Mouse (Mus musculus): ENCODE results near the gene Prss34. TPM values are rescaled to one million over a fixed set of nuclear protein-coding genes. Genes with fewer than 3 reads are reported as not detected.

Prss34 gene
- total and polyA plus RNA-seq, 2 experiments from 2014 or later: not detected

DNA sequence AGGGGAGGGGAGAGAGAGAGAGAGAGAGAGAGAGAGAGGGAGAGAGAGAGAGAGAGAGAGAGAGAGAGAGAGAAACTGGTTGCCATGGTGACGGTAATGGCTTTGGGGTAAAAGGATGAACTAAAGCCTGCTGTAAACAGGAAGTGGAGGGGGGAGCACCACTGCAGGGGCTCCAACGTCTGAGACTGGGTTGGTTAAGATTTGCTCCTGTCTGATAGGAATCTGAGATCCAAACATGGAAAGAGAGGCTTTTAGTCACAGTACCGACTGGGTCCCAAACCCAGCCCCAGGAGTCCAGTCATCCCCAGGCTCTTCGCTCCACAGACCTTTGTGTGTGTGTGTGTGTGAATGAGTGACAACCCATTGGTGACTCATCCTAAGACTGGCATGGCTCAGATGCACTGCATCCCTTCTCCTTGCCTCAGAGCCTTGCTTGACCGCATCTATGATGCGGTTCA is 40.4 kb upstream of the Prss34 start:
- Histone ChIP-seq H3K9me3 (ENCODE audit: low read length) (no peaks in the 10 kb centered on the region), H3K4me2 (ENCODE audit: low read depth, low read length, poor library complexity, severe bottlenecking) (no peak overlapping the region), H3K9ac (replicated peaks; ENCODE audit: low read length, poor library complexity, severe bottlenecking) (0 out of 2 replicates have a peak overlapping the region, but pooled peaks have one; percentile 36), H3K27ac (ENCODE audit: low read depth, low read length) (no peak overlapping the region), H3K27me3 (ENCODE audit: insufficient read depth, low read length) (no peaks in the 10 kb centered on the region), H3K36me3 (ENCODE audit: insufficient read depth, low read length) (peaks cover 6% of the 10 kb centered on the region), H3K4me1 (ENCODE audit: insufficient read depth, low read length) (peaks cover 25% of the 10 kb centered on the region; the same call in 1 of the 2 replicates), H3K4me3 (ENCODE audit: low read depth, low read length) (no peak overlapping the region)
- DNase-seq (ENCODE audit: low spot score) (no peak), ATAC-seq (ENCODE audit: low FRiP score) (no peak)
- WGBS: 43% methylated on average over 6 of the region's 6 CpGs
- no peak for TF ChIP-seq CTCF (IDR thresholded peaks at IDR 0.05)

DNA sequence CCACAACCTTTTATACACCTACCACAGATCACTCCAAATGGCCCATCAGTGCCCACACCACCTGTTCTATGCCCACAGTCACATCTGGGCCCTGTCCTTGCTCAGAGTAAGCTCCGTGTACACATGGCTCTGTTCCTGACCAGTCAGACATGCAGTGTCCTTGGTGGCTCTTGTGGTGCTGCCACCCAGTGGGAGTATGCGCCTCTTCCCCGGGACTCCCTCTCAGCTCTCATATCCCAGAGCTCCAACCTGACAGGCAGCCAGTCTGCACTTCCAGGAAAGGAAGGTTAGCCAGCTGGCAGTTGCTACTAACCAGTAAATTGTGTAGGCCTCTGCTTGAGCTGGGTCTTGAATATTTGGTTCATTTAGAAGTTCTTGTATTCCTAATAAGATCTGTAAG is 33.7 kb upstream of the Prss34 start:
- Histone ChIP-seq H3K36me3 (ENCODE audit: insufficient read depth, low read length) (peaks cover 61% of the 10 kb centered on the region), H3K9ac (replicated peaks; ENCODE audit: low read length, poor library complexity, severe bottlenecking) (no peak overlapping the region), H3K4me3 (ENCODE audit: low read depth, low read length) (no peak overlapping the region), H3K4me2 (ENCODE audit: low read depth, low read length, poor library complexity, severe bottlenecking) (no peak overlapping the region), H3K9me3 (ENCODE audit: low read length) (no peaks in the 10 kb centered on the region), H3K4me1 (ENCODE audit: insufficient read depth, low read length) (no peaks in the 10 kb centered on the region), H3K27me3 (ENCODE audit: insufficient read depth, low read length) (no peaks in the 10 kb centered on the region), H3K27ac (ENCODE audit: low read depth, low read length) (no peak overlapping the region)
- no peak for ATAC-seq (ENCODE audit: low FRiP score)
- no peak for DNase-seq (ENCODE audit: low spot score)
- TF ChIP-seq CTCF (IDR thresholded peaks at IDR 0.05): peak; percentile 62
- 63% methylated on average over 3 of the region's 3 CpGs for WGBS

DNA sequence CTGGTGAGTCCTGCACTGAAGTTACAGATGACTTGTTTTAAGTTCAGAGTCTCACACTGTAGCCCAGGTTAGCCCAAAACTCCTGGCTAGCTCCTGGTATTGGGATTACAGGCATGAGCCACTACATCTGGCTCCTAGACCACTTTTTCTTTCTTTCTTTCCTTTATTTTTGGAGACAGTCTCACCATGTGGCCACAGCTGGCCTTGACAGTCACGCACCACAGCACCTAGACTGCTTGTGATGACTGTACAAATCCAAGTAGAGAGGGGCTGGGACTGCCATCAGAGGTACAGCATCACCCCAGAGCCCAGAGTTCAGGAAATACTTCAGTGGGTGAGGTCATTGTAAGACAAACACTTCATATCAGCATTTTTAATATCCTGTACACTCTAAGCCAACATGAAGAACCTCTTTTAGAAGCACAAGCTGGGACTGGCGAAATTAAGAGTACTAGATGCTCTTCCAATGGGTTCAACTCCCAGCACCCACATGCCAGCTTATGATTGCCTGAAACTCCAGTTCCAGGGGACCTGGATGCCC is 27.3 kb upstream of the Prss34 start:
- no peak for TF ChIP-seq CTCF (IDR thresholded peaks at IDR 0.05)
- 84% methylated on average over 2 of the region's 2 CpGs for WGBS
- H3K4me2 ChIP-seq (ENCODE audit: low read depth, low read length, poor library complexity, severe bottlenecking): peak overlapping the region; percentile 97
- H3K4me3 ChIP-seq (ENCODE audit: low read depth, low read length): peak overlapping the region; percentile 97; the same call in 1 of the 2 replicates
- H3K9ac ChIP-seq (replicated peaks; ENCODE audit: low read length, poor library complexity, severe bottlenecking): no peak overlapping the region
- H3K36me3 ChIP-seq (ENCODE audit: insufficient read depth, low read length): peaks cover 30% of the 10 kb centered on the region
- H3K4me1 ChIP-seq (ENCODE audit: insufficient read depth, low read length): peaks cover 18% of the 10 kb centered on the region
- H3K9me3 ChIP-seq (ENCODE audit: low read length): no peaks in the 10 kb centered on the region
- no peaks in the 10 kb centered on the region for H3K27me3 ChIP-seq (ENCODE audit: insufficient read depth, low read length)
- DNase-seq (ENCODE audit: low spot score) (no peak), ATAC-seq (ENCODE audit: low FRiP score) (no peak)
- no peak overlapping the region for H3K27ac ChIP-seq (ENCODE audit: low read depth, low read length)

DNA sequence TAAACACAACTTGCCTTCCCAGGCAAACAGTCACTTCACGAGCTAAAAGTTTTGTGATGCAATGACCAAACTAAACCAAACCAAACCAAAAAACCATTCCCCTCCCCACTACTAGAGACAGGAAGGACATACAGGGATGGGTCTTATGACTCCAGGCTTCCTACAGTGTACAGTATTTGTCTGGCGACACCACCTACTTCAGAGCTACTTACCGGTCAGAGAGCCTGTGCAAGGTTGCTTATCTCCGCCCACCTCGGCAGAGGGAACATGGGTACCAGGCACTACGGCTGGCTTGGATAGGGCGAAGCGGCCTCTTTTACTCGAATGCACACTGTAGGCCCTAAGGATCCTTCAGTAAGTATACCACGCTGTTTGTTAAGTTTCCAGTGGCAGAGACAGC is 25.9 kb upstream of the Prss34 start:
- TF ChIP-seq CTCF (IDR thresholded peaks at IDR 0.05): no peak
- H3K27ac ChIP-seq (ENCODE audit: low read depth, low read length): peak overlapping the region; percentile 99
- 0% methylated on average over 10 of the region's 10 CpGs for WGBS
- no peaks in the 10 kb centered on the region for H3K9me3 ChIP-seq (ENCODE audit: low read length)
- peak overlapping the region; percentile 97 for H3K4me3 ChIP-seq (ENCODE audit: low read depth, low read length)
- H3K4me2 ChIP-seq (ENCODE audit: low read depth, low read length, poor library complexity, severe bottlenecking): peak overlapping the region; percentile 97
- H3K4me1 ChIP-seq (ENCODE audit: insufficient read depth, low read length): peaks cover 18% of the 10 kb centered on the region
- peak overlapping the region; percentile 98 for H3K9ac ChIP-seq (replicated peaks; ENCODE audit: low read length, poor library complexity, severe bottlenecking)
- ATAC-seq (ENCODE audit: low FRiP score) (no peak), DNase-seq (ENCODE audit: low spot score) (no peak)
- H3K36me3 ChIP-seq (ENCODE audit: insufficient read depth, low read length): peaks cover 15% of the 10 kb centered on the region
- H3K27me3 ChIP-seq (ENCODE audit: insufficient read depth, low read length): no peaks in the 10 kb centered on the region

DNA sequence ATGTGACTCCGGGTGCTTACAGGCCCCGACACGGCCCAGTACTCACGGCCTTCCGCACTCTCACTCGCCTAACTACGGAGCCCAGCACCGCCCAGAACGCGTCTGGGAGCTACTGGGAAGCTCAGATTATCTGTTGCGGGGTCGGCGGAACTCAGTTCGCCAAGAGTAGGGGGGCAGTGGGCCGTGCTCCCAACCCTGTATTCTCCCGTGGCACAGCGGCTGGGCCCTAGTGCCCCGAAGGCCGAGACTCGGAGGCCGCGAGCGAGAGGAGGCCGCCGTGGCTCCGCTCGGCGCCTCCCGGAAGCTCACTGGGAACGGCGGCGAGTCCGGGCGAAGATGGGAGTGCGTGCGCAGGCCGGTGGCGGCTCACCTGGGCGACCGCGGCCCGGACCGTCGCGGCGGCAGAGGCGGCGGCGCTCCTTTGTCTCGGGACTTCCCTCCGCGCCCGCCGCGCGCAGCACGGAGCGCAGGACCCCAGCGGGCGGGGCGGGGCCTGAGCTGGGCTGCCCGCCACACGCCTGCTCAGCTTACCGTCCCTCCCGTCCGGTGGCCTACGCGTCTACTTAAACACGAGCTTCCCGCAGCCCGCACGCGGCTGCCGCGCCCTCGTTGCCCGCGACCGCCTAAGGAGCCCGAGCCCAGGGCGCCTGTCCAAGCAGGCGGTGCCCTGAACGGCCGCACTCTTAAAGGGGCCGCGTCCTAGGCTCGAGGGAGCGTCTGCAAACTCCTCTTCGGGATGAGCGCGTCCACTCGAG is 25.1 kb upstream of the Prss34 start:
- ATAC-seq (ENCODE audit: low FRiP score) (peak; percentile 91), DNase-seq (ENCODE audit: low spot score) (peak; percentile 93)
- H3K4me2 ChIP-seq (ENCODE audit: low read depth, low read length, poor library complexity, severe bottlenecking): peak overlapping the region; percentile 97
- peak overlapping the region; percentile 99 for H3K27ac ChIP-seq (ENCODE audit: low read depth, low read length)
- H3K4me3 ChIP-seq (ENCODE audit: low read depth, low read length): peak overlapping the region; percentile 97
- H3K9me3 ChIP-seq (ENCODE audit: low read length): no peaks in the 10 kb centered on the region
- H3K9ac ChIP-seq (replicated peaks; ENCODE audit: low read length, poor library complexity, severe bottlenecking): peak overlapping the region; percentile 98
- no peaks in the 10 kb centered on the region for H3K27me3 ChIP-seq (ENCODE audit: insufficient read depth, low read length)
- WGBS: under 1% methylated on average over 74 of the region's 92 CpGs
- H3K36me3 ChIP-seq (ENCODE audit: insufficient read depth, low read length): peaks cover 8% of the 10 kb centered on the region
- no peak for TF ChIP-seq CTCF (IDR thresholded peaks at IDR 0.05)
- peaks cover 18% of the 10 kb centered on the region for H3K4me1 ChIP-seq (ENCODE audit: insufficient read depth, low read length)
